Mouse (Mus musculus) testis, adult 2 months (tissue): ENCODE measurements around the gene 2310061I04Rik.

Experiments
- CTCF ChIP-seq: fragments of 200-500 bp; IDR thresholded peaks from 2 replicates; pipeline ENCODE4 v1.5.1; 2012; ENCODE audit warnings: low read depth, mild to moderate bottlenecking, inconsistent platforms, low read length, moderate library complexity; ENCODE audit not compliant: control insufficient read depth, insufficient read depth, insufficient replicate concordance
- POLR2A ChIP-seq: fragments of 200-500 bp; IDR thresholded peaks from 2 replicates; pipeline ENCODE4 v1.6.1; 2012; ENCODE audit warnings: low read depth, mild to moderate bottlenecking, inconsistent platforms, low read length, moderate library complexity; ENCODE audit not compliant: control insufficient read depth

- peak; percentile 62 for TF ChIP-seq CTCF
- TF ChIP-seq POLR2A: peak; percentile 69; the same call in 1 of the 2 replicates
Observed at GRCm38 (mm10) chr17:35879245-35880057, 17.8 kb downstream of the 2310061I04Rik start, which contains the start of gene Dhx16.
